Mouse (Mus musculus) cerebellum, adult 2 months (tissue): ENCODE measurements around the gene Ccdc57. TPM values are rescaled to one million over a fixed set of nuclear protein-coding genes. Genes with fewer than 3 reads are reported as not detected.

Source experiments
- DNase-seq, 2 experiments: peaks; one replicate each; pipeline ENCODE4 v3.0.0; 2021
- H3K27ac ChIP-seq: fragments of 200-500 bp; 2 replicates; pipeline ENCODE4 v1.5.1; 2012; ENCODE audit warnings: low read length, control low read depth, inconsistent platforms; ENCODE audit not compliant: insufficient read depth
- H3K27me3 ChIP-seq: fragments of 200-500 bp; 2 replicates; pipeline ENCODE4 v1.6.1; 2012; ENCODE audit warnings: inconsistent platforms, mild to moderate bottlenecking, low read length, moderate library complexity; ENCODE audit not compliant: control insufficient read depth, insufficient read depth
- H3K4me1 ChIP-seq: fragments of 200-500 bp; 2 replicates; pipeline ENCODE4 v1.6.1; 2011; ENCODE audit warnings: low read length; ENCODE audit not compliant: control insufficient read depth, insufficient read depth
- H3K4me3 ChIP-seq: fragments of 200-500 bp; replicated peaks from 2 replicates; pipeline ENCODE3; 2011; ENCODE audit warnings: mild to moderate bottlenecking, low read depth, low read length, control low read depth; ENCODE audit not compliant: insufficient read depth
- CTCF ChIP-seq: fragments of 200-500 bp; IDR thresholded peaks from 2 replicates; pipeline ENCODE4 v1.5.1; 2011; ENCODE audit warnings: low read depth, mild to moderate bottlenecking, control low read depth, low read length, moderate library complexity, borderline replicate concordance; ENCODE audit not compliant: insufficient read depth
- POLR2A ChIP-seq: fragments of 200-500 bp; IDR thresholded peaks from 2 replicates; pipeline ENCODE4 v1.6.1; 2011; ENCODE audit warnings: low read length, control low read depth, borderline replicate concordance; ENCODE audit not compliant: insufficient read depth
- WGBS: fragments of 180-500 bp; shearing (Covaris S2); methylation state at CpG from one replicate; pipeline ENCODE4 v1.1.7; 2018; 5-methylcytosine and 5-hydroxymethylcytosine counted together
- polyA plus RNA-seq: library from polyadenylated mRNA; depleted of rRNA; stranded (reverse); fragments of >200 nt; gene quantifications from 2 replicates; pipeline ENCODE4 v1.2.3, GENCODE M21; 2012

Ccdc57 gene
- polyA plus RNA-seq, 1 experiment: 4.4 TPM

GRCm38 (mm10) chr11:120818251-120818650 is 114.4 kb downstream of the Ccdc57 start:
- Histone ChIP-seq H3K4me3 (no peak overlapping the region), H3K4me1 (peaks cover 45% of the 10 kb centered on the region), H3K27ac (no peak overlapping the region), H3K27me3 (no peaks in the 10 kb centered on the region)
- TF ChIP-seq CTCF: no peak
- no peak for TF ChIP-seq POLR2A
- DNase-seq: no peak
- WGBS: 94% methylated on average over 13 of the region's 13 CpGs

- Histone ChIP-seq H3K27me3 (no peaks in the 10 kb centered on the region), H3K4me1 (peaks cover 41% of the 10 kb centered on the region), H3K4me3 (no peak overlapping the region), H3K27ac (no peak overlapping the region)
- 83% methylated on average over 6 of the region's 6 CpGs for WGBS
- no peak for TF ChIP-seq POLR2A
- no peak for TF ChIP-seq CTCF
- no peak for DNase-seq
Measured at GRCm38 (mm10) chr11:120817358-120817757, 115.3 kb downstream of the Ccdc57 start.

- no peak for DNase-seq
Measured at GRCm38 (mm10) chr11:120812068-120812467, 120.6 kb downstream of the Ccdc57 start.

GRCm38 (mm10) chr11:120808010-120808409 is 124.7 kb downstream of the Ccdc57 start:
- no peaks in the 10 kb centered on the region for H3K27me3 ChIP-seq
- no peak overlapping the region for H3K4me3 ChIP-seq
- no peak for TF ChIP-seq CTCF
- TF ChIP-seq POLR2A: no peak
- 77% methylated on average over 12 of the region's 12 CpGs for WGBS
- H3K27ac ChIP-seq: no peak overlapping the region
- H3K4me1 ChIP-seq: no peaks in the 10 kb centered on the region
- no peak for DNase-seq

More at GRCm38 (mm10) chr11:120812068-120812467, 120.6 kb downstream of the Ccdc57 start:
- no peaks in the 10 kb centered on the region for H3K27me3 ChIP-seq
- no peak overlapping the region for H3K27ac ChIP-seq
- no peak overlapping the region for H3K4me3 ChIP-seq
- no peak for TF ChIP-seq POLR2A
- TF ChIP-seq CTCF: no peak
- 86% methylated on average over 16 of the region's 16 CpGs for WGBS
- no peaks in the 10 kb centered on the region for H3K4me1 ChIP-seq

GRCm38 (mm10) chr11:120805375-120806298 is 127.0 kb downstream of the Ccdc57 start:
- WGBS: 86% methylated on average over 7 of the region's 7 CpGs
- no peak overlapping the region for H3K4me3 ChIP-seq
- no peak overlapping the region for H3K27ac ChIP-seq
- DNase-seq: no peak
- no peaks in the 10 kb centered on the region for H3K4me1 ChIP-seq
- no peaks in the 10 kb centered on the region for H3K27me3 ChIP-seq
- no peak for TF ChIP-seq CTCF
- TF ChIP-seq POLR2A: no peak

GRCm38 (mm10) chr11:120804769-120805168 is 127.9 kb downstream of the Ccdc57 start:
- Histone ChIP-seq H3K4me1 (no peaks in the 10 kb centered on the region), H3K27me3 (no peaks in the 10 kb centered on the region), H3K4me3 (no peak overlapping the region), H3K27ac (no peak overlapping the region)
- DNase-seq: no peak
- no peak for TF ChIP-seq POLR2A
- TF ChIP-seq CTCF: no peak
- WGBS: 69% methylated on average over 4 of the region's 4 CpGs

- no peak for DNase-seq
- TF ChIP-seq POLR2A (no peak), CTCF (no peak)
- Histone ChIP-seq H3K27ac (no peak overlapping the region), H3K4me3 (no peak overlapping the region), H3K27me3 (no peaks in the 10 kb centered on the region), H3K4me1 (no peaks in the 10 kb centered on the region)
- 71% methylated on average over 7 of the region's 7 CpGs for WGBS
Measured at GRCm38 (mm10) chr11:120804274-120804673, 128.4 kb downstream of the Ccdc57 start.
